Mouse (Mus musculus): ENCODE measurements around the gene Rpap2. TPM values are rescaled to one million over a fixed set of nuclear protein-coding genes. Genes with fewer than 3 reads are reported as not detected.

Rpap2 gene
- polyA plus RNA-seq, 1 experiment from 2014 or later = 28.5 TPM

GRCm38 (mm10) chr5:107708124-107708797 lies 111.1 kb downstream of the Rpap2 start:
- ATAC-seq = no peak
- no peak for TF ChIP-seq CTCF (IDR thresholded peaks at IDR 0.05)
- H3K27me3 ChIP-seq = peaks cover 54% of the 10 kb centered on the region
- POLR2A ChIA-PET = no interaction called here
- in situ Hi-C loops (cut with MboI; ENCODE audit: low pct_unique_long_range_greater_than_20kb) = no loop called here
- CTCF ChIA-PET = interaction anchor here (4.5 kb wide), 1 partner anchor 12 kb away, joined by 11 read pairs; no protein-coding TSS in a partner anchor
- DNase-seq (ENCODE audit: low read depth, low spot score) = no peak

Other genes with a start within 250 kb of the Rpap2 start
- 0.06 TPM for gene Ephx4, start 194.6 kb upstream of the Rpap2 start, polyA plus RNA-seq (2021)
- gene Lpcat2b, start 165.8 kb upstream of the Rpap2 start, polyA plus RNA-seq (2021) = not detected
- gene Btbd8, start 159.4 kb upstream of the Rpap2 start, polyA plus RNA-seq (2021) = 7.7 TPM
- 0.32 TPM for gene Gm42669, start 89.8 kb upstream of the Rpap2 start, polyA plus RNA-seq (2021)
- gene 1700028K03Rik, start 62.7 kb upstream of the Rpap2 start, polyA plus RNA-seq (2021) = 0.04 TPM
- 19.8 TPM for gene Glmn, start 515 bp downstream of the Rpap2 start, polyA plus RNA-seq (2021)
- gene Gfi1, start 128.7 kb downstream of the Rpap2 start, polyA plus RNA-seq (2021) = 0.03 TPM
- not detected for gene Ube2d2b, start 232.7 kb downstream of the Rpap2 start, polyA plus RNA-seq (2021)

Measured in Patski (cell line).